Mouse (Mus musculus) neural tube, embryonic 13.5 days (tissue): ENCODE measurements at regions not wholly inside any gene's neighbourhood (a gene's known extent, or its start where the extent isn't known, plus 50 kb on each side); places are given as distances from the start of the nearest gene placed in this dataset.
A peak's percentile ranks its signal among the peaks of the same experiment; 100 is the strongest.

Experiments
- ATAC-seq: fragments of 200-750 bp; cut with Nextera tagmentation; 2 replicates; pipeline ENCODE4 v1.8.0; 2017; ENCODE audit warnings: low read depth, mild to moderate bottlenecking, moderate TSS enrichment, moderate library complexity
- H3K27ac ChIP-seq: fragments of 300-500 bp; sonication (generic); replicated peaks from 2 replicates; pipeline ENCODE4 v1.5.1; 2015; ENCODE audit warnings: moderate library complexity, mild to moderate bottlenecking, inconsistent platforms
- H3K27me3 ChIP-seq: fragments of 300-500 bp; sonication (generic); 2 replicates; pipeline ENCODE4 v1.6.1; 2015; ENCODE audit warnings: mild to moderate bottlenecking, inconsistent platforms
- H3K36me3 ChIP-seq: fragments of 300-500 bp; sonication (generic); 2 replicates; pipeline ENCODE4 v1.6.1; 2015; ENCODE audit warnings: mild to moderate bottlenecking, inconsistent platforms
- H3K4me1 ChIP-seq: fragments of 300-500 bp; sonication (generic); replicated peaks from 2 replicates; pipeline ENCODE4 v1.6.1; 2015; ENCODE audit warnings: inconsistent platforms
- H3K4me2 ChIP-seq: fragments of 300-500 bp; sonication (generic); 2 replicates; pipeline ENCODE4 v1.6.1; 2015; ENCODE audit warnings: inconsistent platforms, mild to moderate bottlenecking, moderate library complexity
- H3K4me3 ChIP-seq: fragments of 300-500 bp; sonication (generic); 2 replicates; pipeline ENCODE4 v1.5.1; 2015; ENCODE audit warnings: mild to moderate bottlenecking, inconsistent platforms
- H3K9ac ChIP-seq: fragments of 300-500 bp; sonication (generic); 2 replicates; pipeline ENCODE4 v1.6.1; 2015; ENCODE audit warnings: moderate library complexity, mild to moderate bottlenecking, inconsistent platforms
- H3K9me3 ChIP-seq: fragments of 300-500 bp; sonication (generic); 2 replicates; pipeline ENCODE4 v1.6.1; 2016; ENCODE audit warnings: inconsistent platforms
- WGBS: fragments of 180-500 bp; shearing (Covaris S2); methylation state at CpG from one replicate; pipeline ENCODE4 v1.1.7; 2015; 5-methylcytosine and 5-hydroxymethylcytosine counted together

DNA sequence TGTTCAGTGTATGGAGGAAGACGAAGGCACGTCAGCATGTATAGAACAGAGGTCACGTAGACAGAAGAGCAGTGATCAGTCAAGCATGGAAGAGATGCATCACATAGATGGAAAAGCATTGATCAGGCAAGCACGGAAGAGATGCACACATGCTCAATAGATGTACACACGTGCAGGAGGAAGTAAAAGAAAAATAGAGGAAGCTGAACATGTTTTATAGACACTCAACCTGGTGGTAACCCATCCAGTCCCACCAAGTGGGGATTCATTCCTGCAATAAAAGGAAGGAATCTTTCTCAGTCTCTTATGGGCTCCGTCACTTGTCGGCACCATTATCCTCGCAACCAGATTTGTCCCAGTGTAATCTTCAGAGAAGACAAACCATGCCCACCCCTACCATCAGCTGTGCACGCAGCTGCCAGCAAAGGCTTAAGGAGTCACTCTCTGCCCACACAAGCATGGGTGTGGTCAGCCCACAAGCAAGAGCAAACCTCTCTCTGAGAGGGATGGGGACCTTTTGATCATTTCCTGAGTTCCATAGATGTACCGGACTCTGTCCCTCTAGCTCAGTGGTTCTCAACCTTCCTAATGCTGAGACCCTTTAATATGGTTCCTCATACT is 108.3 kb upstream of the Cdc42ep3 start:
- ATAC-seq, result no peak
- 91% methylated on average over 10 of the region's 10 CpGs for WGBS

GRCm38 (mm10) chr17:79465666-79466065 is 110.8 kb upstream of the Cdc42ep3 start:
- WGBS, result 97% methylated on average over 9 of the region's 9 CpGs
- H3K9ac ChIP-seq, result no peak overlapping the region
- no peak for ATAC-seq
- H3K4me1 ChIP-seq, result no peaks in the 10 kb centered on the region
- H3K36me3 ChIP-seq, result no peaks in the 10 kb centered on the region
- no peak overlapping the region for H3K4me2 ChIP-seq
- no peak overlapping the region for H3K4me3 ChIP-seq
- H3K27ac ChIP-seq, result no peak overlapping the region
- H3K9me3 ChIP-seq, result no peaks in the 10 kb centered on the region
- H3K27me3 ChIP-seq, result no peaks in the 10 kb centered on the region

More for the DNA sequence above, 108.3 kb upstream of the Cdc42ep3 start:
- no peaks in the 10 kb centered on the region for H3K27me3 ChIP-seq
- no peak overlapping the region for H3K4me2 ChIP-seq
- no peak overlapping the region for H3K4me3 ChIP-seq
- H3K4me1 ChIP-seq, result no peaks in the 10 kb centered on the region
- no peak overlapping the region for H3K9ac ChIP-seq
- no peaks in the 10 kb centered on the region for H3K9me3 ChIP-seq
- no peaks in the 10 kb centered on the region for H3K36me3 ChIP-seq
- no peak overlapping the region for H3K27ac ChIP-seq

- H3K4me2 ChIP-seq, result no peak overlapping the region
- H3K27me3 ChIP-seq, result no peaks in the 10 kb centered on the region
- no peaks in the 10 kb centered on the region for H3K4me1 ChIP-seq
- no peak overlapping the region for H3K27ac ChIP-seq
- no peak overlapping the region for H3K9ac ChIP-seq
- H3K4me3 ChIP-seq, result no peak overlapping the region
- H3K36me3 ChIP-seq, result no peaks in the 10 kb centered on the region
- WGBS, result 84% methylated on average over 2 of the region's 2 CpGs
- no peak for ATAC-seq
- no peaks in the 10 kb centered on the region for H3K9me3 ChIP-seq
Observed at GRCm38 (mm10) chr17:79471639-79472038, 116.7 kb upstream of the Cdc42ep3 start.

GRCm38 (mm10) chr17:79472106-79472995 is 117.5 kb upstream of the Cdc42ep3 start:
- H3K4me2 ChIP-seq, result no peak overlapping the region
- ATAC-seq, result 0 out of 2 replicates have a peak, but pooled peaks have one; percentile 53
- no peak overlapping the region for H3K4me3 ChIP-seq
- H3K4me1 ChIP-seq, result no peaks in the 10 kb centered on the region
- 58% methylated on average over 10 of the region's 10 CpGs for WGBS
- no peak overlapping the region for H3K27ac ChIP-seq
- no peaks in the 10 kb centered on the region for H3K27me3 ChIP-seq
- H3K9me3 ChIP-seq, result no peaks in the 10 kb centered on the region
- H3K36me3 ChIP-seq, result no peaks in the 10 kb centered on the region
- no peak overlapping the region for H3K9ac ChIP-seq

- 85% methylated on average over 8 of the region's 8 CpGs for WGBS
- ATAC-seq, result no peak
- Histone ChIP-seq H3K9ac (no peak overlapping the region), H3K4me3 (no peak overlapping the region), H3K9me3 (no peaks in the 10 kb centered on the region), H3K4me2 (no peak overlapping the region), H3K27ac (no peak overlapping the region), H3K36me3 (no peaks in the 10 kb centered on the region), H3K27me3 (no peaks in the 10 kb centered on the region), H3K4me1 (no peaks in the 10 kb centered on the region)
Observed at GRCm38 (mm10) chr17:79476671-79477070, 121.8 kb upstream of the Cdc42ep3 start.

DNA sequence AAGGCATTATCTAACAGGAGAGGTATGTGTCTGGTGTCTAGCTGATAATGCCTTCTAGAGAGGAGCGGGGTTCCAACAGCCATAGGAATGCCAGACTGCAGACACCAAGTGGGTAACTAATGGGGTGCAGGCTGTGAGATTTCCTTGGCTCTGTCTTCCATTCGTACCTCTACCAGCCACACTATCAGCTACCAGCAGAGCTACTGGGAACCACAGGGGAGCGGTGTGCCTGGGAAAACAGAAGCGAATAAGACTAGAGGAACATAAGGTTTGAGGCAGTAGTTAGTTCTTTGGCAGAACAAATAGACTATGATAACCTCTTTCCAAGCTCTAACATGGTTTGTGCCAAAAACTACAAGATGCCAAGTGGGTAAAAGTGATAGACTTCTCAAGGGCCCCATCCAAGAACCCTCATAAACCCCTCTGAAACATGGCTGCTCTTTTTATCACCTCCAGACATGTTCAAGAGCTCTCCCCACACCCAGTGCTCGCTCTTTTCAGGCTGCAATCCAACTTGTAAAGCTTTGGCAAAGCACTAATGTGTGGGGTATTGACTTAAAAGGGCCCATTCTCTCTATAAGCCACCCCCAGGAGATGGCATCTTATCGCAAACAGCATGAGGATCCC is 126.3 kb upstream of the Cdc42ep3 start:
- H3K27me3 ChIP-seq, result no peaks in the 10 kb centered on the region
- 90% methylated on average over 6 of the region's 6 CpGs for WGBS

GRCm38 (mm10) chr17:79481936-79482335 is 127.0 kb upstream of the Cdc42ep3 start:
- H3K9me3 ChIP-seq, result no peaks in the 10 kb centered on the region
- H3K4me3 ChIP-seq, result no peak overlapping the region
- H3K4me1 ChIP-seq, result no peaks in the 10 kb centered on the region
- ATAC-seq, result no peak
- WGBS, result 78% methylated on average over 4 of the region's 4 CpGs
- no peak overlapping the region for H3K4me2 ChIP-seq
- no peaks in the 10 kb centered on the region for H3K27me3 ChIP-seq
- H3K27ac ChIP-seq, result no peak overlapping the region
- no peaks in the 10 kb centered on the region for H3K36me3 ChIP-seq
- H3K9ac ChIP-seq, result no peak overlapping the region

More for the DNA sequence above, 126.3 kb upstream of the Cdc42ep3 start:
- ATAC-seq, result no peak
- H3K9ac ChIP-seq, result no peak overlapping the region
- H3K36me3 ChIP-seq, result no peaks in the 10 kb centered on the region
- H3K9me3 ChIP-seq, result no peaks in the 10 kb centered on the region
- H3K27ac ChIP-seq, result no peak overlapping the region
- no peak overlapping the region for H3K4me3 ChIP-seq
- H3K4me2 ChIP-seq, result no peak overlapping the region
- H3K4me1 ChIP-seq, result no peaks in the 10 kb centered on the region

GRCm38 (mm10) chr17:79485239-79485638 is 126.4 kb upstream of the Rmdn2 start:
- Histone ChIP-seq H3K27ac (no peak overlapping the region), H3K9ac (no peak overlapping the region), H3K4me1 (no peaks in the 10 kb centered on the region), H3K4me2 (no peak overlapping the region), H3K36me3 (no peaks in the 10 kb centered on the region), H3K9me3 (no peaks in the 10 kb centered on the region), H3K27me3 (no peaks in the 10 kb centered on the region), H3K4me3 (no peak overlapping the region)
- no peak for ATAC-seq
- 83% methylated on average over 5 of the region's 5 CpGs for WGBS

- Histone ChIP-seq H3K4me1 (no peaks in the 10 kb centered on the region), H3K4me3 (no peak overlapping the region), H3K4me2 (no peak overlapping the region), H3K27ac (no peak overlapping the region), H3K27me3 (no peaks in the 10 kb centered on the region), H3K36me3 (no peaks in the 10 kb centered on the region), H3K9me3 (no peaks in the 10 kb centered on the region), H3K9ac (no peak overlapping the region)
- WGBS, result 84% methylated on average over 6 of the region's 6 CpGs
- no peak for ATAC-seq
Observed at GRCm38 (mm10) chr17:79489306-79489705, 122.4 kb upstream of the Rmdn2 start.

DNA sequence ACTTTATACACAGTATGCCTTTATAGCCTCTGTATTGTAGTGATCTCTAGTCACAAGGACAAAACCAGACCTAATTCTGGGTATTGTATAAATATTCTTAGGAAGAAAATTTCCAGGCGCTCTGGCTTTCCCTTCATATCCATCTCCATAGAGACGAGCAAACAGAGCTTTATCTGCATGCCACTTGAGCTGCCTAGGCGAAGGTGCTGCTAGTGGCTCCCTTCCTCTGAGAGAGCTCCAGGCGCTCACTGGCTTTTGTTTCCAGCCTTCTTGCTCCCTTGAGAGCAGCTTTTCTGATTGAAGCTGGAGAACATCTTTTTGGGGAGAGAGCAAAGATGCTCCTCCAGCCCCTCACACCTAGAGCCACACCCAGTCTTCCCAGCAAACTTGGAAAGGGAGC is 114.0 kb upstream of the Rmdn2 start:
- no peaks in the 10 kb centered on the region; the same call in 1 of the 2 replicates for H3K4me1 ChIP-seq
- no peak overlapping the region for H3K9ac ChIP-seq
- 80% methylated on average over 4 of the region's 4 CpGs for WGBS

GRCm38 (mm10) chr17:79498321-79498720 is 113.3 kb upstream of the Rmdn2 start:
- H3K9ac ChIP-seq, result no peak overlapping the region
- H3K4me3 ChIP-seq, result no peak overlapping the region
- H3K4me1 ChIP-seq, result no peaks in the 10 kb centered on the region; the same call in 1 of the 2 replicates
- no peak overlapping the region for H3K27ac ChIP-seq
- no peaks in the 10 kb centered on the region for H3K36me3 ChIP-seq
- no peak overlapping the region for H3K4me2 ChIP-seq
- no peaks in the 10 kb centered on the region for H3K27me3 ChIP-seq
- WGBS, result 91% methylated on average over 9 of the region's 9 CpGs
- ATAC-seq, result no peak
- H3K9me3 ChIP-seq, result peaks cover 3% of the 10 kb centered on the region; the same call in 1 of the 2 replicates

More for the DNA sequence above, 114.0 kb upstream of the Rmdn2 start:
- Histone ChIP-seq H3K9me3 (peaks cover 3% of the 10 kb centered on the region; the same call in 1 of the 2 replicates), H3K27me3 (no peaks in the 10 kb centered on the region), H3K27ac (no peak overlapping the region), H3K4me3 (no peak overlapping the region), H3K36me3 (no peaks in the 10 kb centered on the region), H3K4me2 (no peak overlapping the region)
- no peak for ATAC-seq

DNA sequence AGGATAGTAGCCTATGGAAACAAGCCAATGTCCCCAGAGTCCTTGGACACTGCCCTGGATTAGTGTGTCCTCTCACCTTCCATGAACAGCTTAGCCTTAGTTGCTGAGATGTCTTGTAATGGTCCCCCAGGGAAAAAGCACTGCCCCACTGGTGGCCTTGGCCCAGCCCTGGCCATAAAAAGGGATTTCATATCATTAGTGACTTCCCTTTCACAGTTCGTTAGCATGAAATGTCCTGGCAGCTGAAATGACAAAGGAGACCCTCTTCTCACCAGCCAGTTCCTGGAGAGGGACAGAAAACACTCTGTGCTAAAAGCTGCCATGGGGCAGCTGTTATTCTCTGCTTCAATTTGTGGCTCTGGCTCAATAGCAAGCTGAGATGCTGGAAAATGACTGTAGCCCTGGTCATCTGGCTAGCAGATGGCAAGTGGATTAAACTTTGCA is 110.6 kb upstream of the Rmdn2 start:
- Histone ChIP-seq H3K4me3 (no peak overlapping the region), H3K36me3 (no peaks in the 10 kb centered on the region), H3K27ac (no peak overlapping the region), H3K9ac (no peak overlapping the region), H3K4me2 (no peak overlapping the region), H3K9me3 (peaks cover 3% of the 10 kb centered on the region; the same call in 1 of the 2 replicates), H3K27me3 (no peaks in the 10 kb centered on the region), H3K4me1 (no peaks in the 10 kb centered on the region; the same call in 1 of the 2 replicates)
- 20% methylated on average over 1 of the region's 1 CpGs for WGBS
- ATAC-seq, result no peak
